Mouse (Mus musculus) liver, embryonic 11.5 days (tissue): Measurements from ENCODE around the gene Stard10. TPM values are rescaled to one million over a fixed set of nuclear protein-coding genes. Genes with fewer than 3 reads are reported as not detected.

ENCODE experiments used
- ATAC-seq: fragments of 200-750 bp; cut with Nextera tagmentation; replicated peaks from 2 replicates; pipeline ENCODE4 v1.8.0; 2017; ENCODE audit warnings: moderate number of reproducible peaks, mild to moderate bottlenecking, moderate TSS enrichment, moderate library complexity; ENCODE audit not compliant: low FRiP score
- DNase-seq: peaks from one replicate; pipeline ENCODE4 v3.0.0-alpha.2; 2017; ENCODE audit warnings: low spot score
- H3K27ac ChIP-seq: fragments of 300-500 bp; sonication (generic); 2 replicates; pipeline ENCODE4 v1.5.1; 2014; ENCODE audit warnings: mild to moderate bottlenecking, low read depth, low read length, control low read depth
- H3K27me3 ChIP-seq: fragments of 300-500 bp; sonication (generic); replicated peaks from 2 replicates; pipeline ENCODE4 v1.6.1; 2014; ENCODE audit warnings: low read length, mixed read lengths; ENCODE audit not compliant: control insufficient read depth, insufficient read depth
- H3K36me3 ChIP-seq: fragments of 300-500 bp; sonication (generic); 2 replicates; pipeline ENCODE4 v1.6.1; 2014; ENCODE audit warnings: mild to moderate bottlenecking, low read length, moderate library complexity, mixed read lengths; ENCODE audit not compliant: control insufficient read depth, insufficient read depth
- H3K4me1 ChIP-seq: fragments of 300-500 bp; sonication (generic); replicated peaks from 2 replicates; pipeline ENCODE4 v1.6.1; 2014; ENCODE audit warnings: low read length, mixed read lengths; ENCODE audit not compliant: control insufficient read depth, insufficient read depth
- H3K4me2 ChIP-seq: fragments of 300-500 bp; sonication (generic); 2 replicates; pipeline ENCODE4 v1.6.1; 2014; ENCODE audit warnings: mild to moderate bottlenecking, control low read depth, moderate library complexity
- H3K4me3 ChIP-seq: fragments of 300-500 bp; sonication (generic); 2 replicates; pipeline ENCODE4 v1.5.1; 2014; ENCODE audit warnings: low read depth, low read length, control low read depth
- H3K9ac ChIP-seq: fragments of 300-500 bp; sonication (generic); 2 replicates; pipeline ENCODE4 v1.6.1; 2014; ENCODE audit warnings: low read depth, low read length, control low read depth
- H3K9me3 ChIP-seq: fragments of 300-500 bp; sonication (generic); 2 replicates; pipeline ENCODE4 v1.6.1; 2016; ENCODE audit warnings: low read length, inconsistent platforms, mixed read lengths; ENCODE audit not compliant: control insufficient read depth
- WGBS: fragments of 180-500 bp; shearing (Covaris S2); extraction: QIAGEN DNeasy Blood & Tissue Kit; methylation state at CpG from one replicate; pipeline ENCODE4 v1.1.7; 2014; 5-methylcytosine and 5-hydroxymethylcytosine counted together
- polyA plus RNA-seq: library from polyadenylated mRNA; unstranded; fragments of >200 nt; fragmentation: Nextera tagmentation; extraction: Ambion mirVana; gene quantifications from 2 replicates; pipeline ENCODE4 v1.2.1, GENCODE M21; 2014

Stard10 gene
- polyA plus RNA-seq, 1 experiment from 2014 or later = 93.9 TPM

DNA sequence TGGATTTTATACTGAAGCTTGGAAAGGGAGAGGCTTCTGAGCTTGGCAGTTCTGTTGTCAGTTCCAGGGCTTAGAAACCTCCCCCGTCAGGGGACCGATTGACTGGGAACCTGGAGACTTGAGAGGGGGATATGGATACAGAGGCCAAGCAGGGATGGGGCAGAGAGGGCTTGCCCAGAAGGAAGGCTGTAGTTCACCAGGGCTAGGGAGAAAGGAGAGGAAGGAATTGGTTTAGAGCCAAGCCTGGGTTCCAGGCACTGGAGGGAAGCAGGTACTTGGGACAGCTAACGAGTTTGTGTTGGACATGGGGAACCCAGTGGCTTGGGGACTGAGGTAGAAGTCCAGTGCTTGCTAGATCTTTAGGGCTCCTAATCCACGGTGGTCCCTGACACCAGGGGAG lies 12.7 kb downstream of the Stard10 start:
- 77% methylated on average over 4 of the region's 4 CpGs for WGBS

GRCm38 (mm10) chr7:101330074-101330840 lies 13.4 kb downstream of the Stard10 start:
- no peaks in the 10 kb centered on the region for H3K27me3 ChIP-seq
- H3K36me3 ChIP-seq = no peaks in the 10 kb centered on the region

More for the DNA sequence above, 12.7 kb downstream of the Stard10 start:
- H3K36me3 ChIP-seq = no peaks in the 10 kb centered on the region
- H3K27me3 ChIP-seq = no peaks in the 10 kb centered on the region
- no peak overlapping the region for H3K27ac ChIP-seq
- ATAC-seq (no peak), DNase-seq (no peak)
- no peak overlapping the region for H3K4me2 ChIP-seq
- no peak overlapping the region for H3K4me3 ChIP-seq
- H3K4me1 ChIP-seq = peaks cover 15% of the 10 kb centered on the region
- no peaks in the 10 kb centered on the region for H3K9me3 ChIP-seq
- H3K9ac ChIP-seq = no peak overlapping the region

GRCm38 (mm10) chr7:101330841-101331173 lies 13.9 kb downstream of the Stard10 start:
- no peaks in the 10 kb centered on the region for H3K36me3 ChIP-seq
- DNase-seq (no peak), ATAC-seq (no peak)
- WGBS = 81% methylated on average over 4 of the region's 4 CpGs
- no peak overlapping the region for H3K4me2 ChIP-seq
- H3K27ac ChIP-seq = no peak overlapping the region
- H3K4me1 ChIP-seq = peaks cover 17% of the 10 kb centered on the region
- H3K9me3 ChIP-seq = no peaks in the 10 kb centered on the region
- no peak overlapping the region for H3K4me3 ChIP-seq
- H3K9ac ChIP-seq = no peak overlapping the region
- H3K27me3 ChIP-seq = no peaks in the 10 kb centered on the region

More at GRCm38 (mm10) chr7:101330074-101330840, 13.4 kb downstream of the Stard10 start:
- Histone ChIP-seq H3K9ac (no peak overlapping the region), H3K4me3 (no peak overlapping the region), H3K4me1 (peaks cover 14% of the 10 kb centered on the region), H3K9me3 (no peaks in the 10 kb centered on the region), H3K27ac (no peak overlapping the region), H3K4me2 (no peak overlapping the region)
- 76% methylated on average over 10 of the region's 10 CpGs for WGBS
- ATAC-seq (no peak), DNase-seq (no peak)

- ATAC-seq (0 out of 2 replicates have a peak, but pooled peaks have one; percentile 7), DNase-seq (no peak)
- Histone ChIP-seq H3K27me3 (no peaks in the 10 kb centered on the region), H3K9ac (no peak overlapping the region), H3K4me1 (peaks cover 11% of the 10 kb centered on the region), H3K27ac (no peak overlapping the region), H3K36me3 (no peaks in the 10 kb centered on the region), H3K9me3 (no peaks in the 10 kb centered on the region), H3K4me3 (no peak overlapping the region), H3K4me2 (no peak overlapping the region)
- WGBS = 81% methylated on average over 5 of the region's 5 CpGs
These were observed 15.4 kb downstream of the Stard10 start for GRCm38 (mm10) chr7:101332045-101332831.

DNA sequence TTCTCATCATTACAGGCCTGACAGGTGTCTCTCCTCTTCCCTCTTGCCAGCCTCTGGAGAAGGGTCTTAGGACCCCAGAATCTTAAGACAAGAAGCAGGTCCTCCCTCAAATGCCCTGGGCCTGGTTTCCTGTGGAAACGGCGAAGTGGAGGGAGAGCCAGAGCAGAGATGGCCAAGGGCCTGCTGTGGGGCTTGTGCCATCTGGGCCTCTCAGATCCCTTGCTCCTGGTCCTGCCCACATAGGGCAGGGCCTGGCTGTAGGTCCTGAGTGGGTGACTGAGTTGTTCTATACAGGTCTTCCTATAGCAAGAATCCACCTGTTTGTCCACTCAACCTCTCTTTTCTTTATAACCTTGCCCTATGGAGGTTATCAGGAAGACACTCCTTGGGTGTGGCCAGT lies 18.3 kb downstream of the Stard10 start:
- no peaks in the 10 kb centered on the region for H3K36me3 ChIP-seq
- no peaks in the 10 kb centered on the region for H3K9me3 ChIP-seq
- WGBS = 92% methylated on average over 2 of the region's 2 CpGs
- H3K4me3 ChIP-seq = no peak overlapping the region
- peaks cover 7% of the 10 kb centered on the region for H3K4me1 ChIP-seq
- no peak overlapping the region for H3K4me2 ChIP-seq
- no peak overlapping the region for H3K9ac ChIP-seq
- DNase-seq (no peak), ATAC-seq (no peak)
- H3K27me3 ChIP-seq = no peaks in the 10 kb centered on the region
- H3K27ac ChIP-seq = no peak overlapping the region

DNA sequence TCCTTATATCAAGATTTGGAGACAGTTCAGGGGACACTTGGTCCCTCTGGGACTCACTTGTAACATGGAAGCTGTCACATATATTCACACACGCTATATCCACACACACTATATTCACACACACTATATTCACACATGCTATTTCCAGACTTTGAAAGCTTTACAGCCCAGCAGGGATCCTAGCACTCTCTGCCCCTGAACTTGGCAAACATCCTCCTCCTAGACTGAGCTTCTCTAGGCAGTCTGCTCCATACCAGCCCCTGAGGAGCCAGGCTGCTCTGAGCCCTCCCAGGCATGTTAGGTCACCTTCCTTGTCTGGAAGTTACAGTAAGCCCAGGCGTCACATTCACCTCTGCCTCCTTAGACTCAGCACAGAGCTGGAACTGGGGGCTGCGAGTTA lies 19.8 kb downstream of the Stard10 start:
- Histone ChIP-seq H3K36me3 (no peaks in the 10 kb centered on the region), H3K27ac (no peak overlapping the region), H3K4me3 (no peak overlapping the region), H3K9me3 (no peaks in the 10 kb centered on the region), H3K27me3 (no peaks in the 10 kb centered on the region), H3K4me1 (peaks cover 15% of the 10 kb centered on the region), H3K9ac (no peak overlapping the region), H3K4me2 (no peak overlapping the region)
- no peak for ATAC-seq
- DNase-seq = no peak
- WGBS = 81% methylated on average over 3 of the region's 3 CpGs

DNA sequence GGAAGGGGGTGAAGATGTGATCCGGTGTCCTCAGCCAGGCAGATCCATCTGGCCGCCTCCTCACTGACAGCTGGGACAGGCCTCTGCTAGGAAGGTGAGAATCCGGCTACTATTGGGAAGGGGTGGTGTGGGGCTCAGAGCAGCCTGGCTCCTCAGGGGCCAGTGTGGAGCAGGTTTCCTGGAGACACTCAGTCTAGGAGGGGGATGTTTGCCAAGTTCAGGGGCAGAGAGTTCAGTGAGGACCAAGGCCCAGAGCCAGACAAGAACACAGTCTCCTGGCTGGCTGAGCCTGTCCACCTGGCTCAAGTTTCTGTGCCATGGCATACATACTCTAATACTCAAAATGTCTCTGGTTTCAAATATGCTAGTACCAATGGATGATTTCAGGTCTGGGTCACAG lies 20.5 kb downstream of the Stard10 start:
- H3K4me1 ChIP-seq = peaks cover 21% of the 10 kb centered on the region
- WGBS = 77% methylated on average over 3 of the region's 3 CpGs
- DNase-seq = no peak
- no peak overlapping the region for H3K4me3 ChIP-seq
- no peak overlapping the region for H3K27ac ChIP-seq
- no peak overlapping the region for H3K4me2 ChIP-seq
- no peaks in the 10 kb centered on the region for H3K9me3 ChIP-seq
- H3K36me3 ChIP-seq = no peaks in the 10 kb centered on the region
- no peaks in the 10 kb centered on the region for H3K27me3 ChIP-seq
- H3K9ac ChIP-seq = no peak overlapping the region
- ATAC-seq = no peak

DNA sequence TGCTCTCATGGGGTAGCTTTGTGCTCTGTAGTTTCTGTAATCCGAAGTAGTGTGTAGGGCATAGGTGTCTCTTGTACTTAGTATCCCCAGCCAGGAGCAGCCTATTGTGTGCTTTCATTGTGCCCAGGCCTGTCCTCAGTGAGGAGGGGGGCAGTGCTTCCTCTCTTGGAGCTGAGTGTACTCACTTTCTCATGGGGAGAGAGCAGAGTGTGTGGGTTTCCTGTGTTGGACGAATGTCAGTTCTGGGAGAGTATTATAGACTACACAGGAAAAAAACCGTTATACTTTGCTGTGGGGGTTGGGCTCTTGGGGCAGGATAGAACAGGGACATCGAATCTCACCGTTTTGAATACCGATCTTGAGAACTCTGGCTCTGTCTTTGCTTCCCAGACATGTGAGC lies 24.5 kb downstream of the Stard10 start:
- H3K4me1 ChIP-seq = peaks cover 26% of the 10 kb centered on the region
- peak overlapping the region; percentile 8; the same call in 1 of the 2 replicates for H3K9ac ChIP-seq
- no peak overlapping the region for H3K4me3 ChIP-seq
- peak overlapping the region; percentile 7; the same call in 1 of the 2 replicates for H3K4me2 ChIP-seq
- no peaks in the 10 kb centered on the region for H3K9me3 ChIP-seq
- ATAC-seq (peak; percentile 33; the same call in 1 of the 2 replicates), DNase-seq (no peak)
- peak overlapping the region; percentile 52 for H3K27ac ChIP-seq
- peaks cover 2% of the 10 kb centered on the region; the same call in 1 of the 2 replicates for H3K36me3 ChIP-seq
- 33% methylated on average over 6 of the region's 6 CpGs for WGBS
- H3K27me3 ChIP-seq = no peaks in the 10 kb centered on the region
